Mouse (Mus musculus) c-Kit-positive CD71-positive TER-119-negative erythroid progenitor cells, embryonic 14.5 days (primary cell): ENCODE measurements around the gene Cyren.

ENCODE experiments used
- DNase-seq: peaks from one replicate; pipeline ENCODE4 v3.0.0-alpha.2; 2013; ENCODE audit warnings: low read depth

Gene Cyren

DNA sequence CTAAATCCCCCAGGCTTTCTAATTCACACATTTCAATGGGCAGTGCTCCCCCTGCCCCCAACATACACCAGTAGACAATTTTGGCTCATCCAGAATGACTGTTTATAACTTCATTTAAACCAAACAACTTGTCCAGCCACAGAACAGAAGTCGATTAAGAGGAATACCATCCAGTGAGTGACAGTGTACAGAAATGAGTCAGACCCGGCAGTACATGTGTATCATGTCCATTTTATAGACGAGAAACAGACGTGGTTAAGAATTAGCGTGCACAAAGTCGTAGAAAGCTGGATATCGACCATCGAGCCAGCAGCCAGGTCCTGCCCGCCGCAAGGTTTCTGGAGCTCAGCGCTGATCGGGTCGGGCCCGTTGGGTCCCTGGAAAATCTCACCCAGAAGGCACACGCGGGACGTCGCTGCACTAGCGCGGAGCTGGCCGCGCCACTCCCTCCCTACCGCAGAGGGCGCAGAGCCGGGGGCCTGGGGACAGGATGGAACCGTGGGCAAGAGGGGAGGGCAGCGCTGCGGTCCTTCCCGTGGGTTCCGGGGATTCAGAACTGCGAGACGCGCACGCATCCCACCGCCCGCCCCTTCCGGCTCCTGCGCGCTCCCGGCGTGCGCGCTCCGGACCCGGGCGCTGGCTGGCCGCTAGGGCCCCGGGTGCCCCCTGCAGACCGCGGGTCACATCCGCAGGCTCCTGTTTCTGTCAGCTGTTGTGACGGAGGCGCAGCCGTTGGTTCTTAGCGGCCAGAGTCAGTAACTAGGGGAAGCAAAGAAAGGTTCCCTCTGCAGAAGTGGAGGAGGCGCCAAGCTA lies at the start of gene Cyren:
Cyren (minus strand) TSS at position 552 of the 813 bp plus-strand sequence.
- DNase-seq, result peak; percentile 80

- no peak for DNase-seq
Observed at GRCm38 (mm10) chr6:34927594-34927993, 49.7 kb upstream of the Cyren start.

GRCm38 (mm10) chr6:34927156-34927555 lies 49.3 kb upstream of the Cyren start:
- DNase-seq, result peak; percentile 57

- DNase-seq, result peak; percentile 46
Observed at GRCm38 (mm10) chr6:34921941-34922340, 44.1 kb upstream of the Cyren start.

GRCm38 (mm10) chr6:34920631-34921030 lies 42.8 kb upstream of the Cyren start:
- DNase-seq, result no peak

DNA sequence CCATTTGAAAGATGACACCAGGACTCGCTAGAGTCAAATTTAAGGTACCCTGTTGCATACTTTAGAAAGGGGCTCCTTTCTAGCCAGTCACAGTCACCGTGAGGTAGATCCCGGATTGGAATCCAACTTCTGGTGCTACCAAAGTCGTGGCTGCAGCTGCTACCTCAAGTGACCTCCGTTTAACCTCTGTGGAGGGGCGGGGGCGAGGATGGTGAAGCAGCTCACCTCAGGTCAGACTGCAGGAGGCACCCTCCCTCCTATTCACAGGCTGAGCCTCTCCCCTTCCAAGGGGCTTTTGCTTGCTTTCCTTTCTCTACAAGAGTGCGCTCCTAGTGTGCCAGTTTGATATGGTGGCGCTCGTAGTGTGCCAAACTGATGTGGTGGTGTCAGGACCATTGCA lies 42.1 kb upstream of the Cyren start, which contains the start of gene Stra8:
Stra8 (plus strand) TSS at position 208 of the 400 bp plus-strand sequence.
- DNase-seq, result no peak

- DNase-seq, result no peak
Observed at GRCm38 (mm10) chr6:34919146-34919545, 41.3 kb upstream of the Cyren start.

DNA sequence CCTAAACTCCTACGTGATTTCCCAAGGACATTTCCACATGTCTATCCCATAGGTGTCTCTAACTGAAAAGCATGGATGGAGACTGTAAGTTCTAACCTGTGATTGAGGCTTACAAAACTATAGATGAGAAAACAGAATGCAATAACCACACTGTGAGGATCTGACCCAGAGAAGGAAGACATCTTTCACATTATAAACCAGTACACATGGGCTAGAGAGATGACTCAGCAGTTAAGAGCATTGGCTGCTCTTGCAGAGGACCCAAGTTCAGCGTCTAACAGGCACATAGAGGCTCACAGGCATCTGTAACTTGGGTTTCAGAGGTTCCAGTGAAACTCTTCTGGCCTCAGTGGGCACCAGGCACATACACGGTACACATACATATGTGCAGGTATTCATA lies 36.6 kb upstream of the Cyren start:
- no peak for DNase-seq

GRCm38 (mm10) chr6:34913341-34914040 lies 35.6 kb upstream of the Cyren start:
- DNase-seq, result no peak

DNA sequence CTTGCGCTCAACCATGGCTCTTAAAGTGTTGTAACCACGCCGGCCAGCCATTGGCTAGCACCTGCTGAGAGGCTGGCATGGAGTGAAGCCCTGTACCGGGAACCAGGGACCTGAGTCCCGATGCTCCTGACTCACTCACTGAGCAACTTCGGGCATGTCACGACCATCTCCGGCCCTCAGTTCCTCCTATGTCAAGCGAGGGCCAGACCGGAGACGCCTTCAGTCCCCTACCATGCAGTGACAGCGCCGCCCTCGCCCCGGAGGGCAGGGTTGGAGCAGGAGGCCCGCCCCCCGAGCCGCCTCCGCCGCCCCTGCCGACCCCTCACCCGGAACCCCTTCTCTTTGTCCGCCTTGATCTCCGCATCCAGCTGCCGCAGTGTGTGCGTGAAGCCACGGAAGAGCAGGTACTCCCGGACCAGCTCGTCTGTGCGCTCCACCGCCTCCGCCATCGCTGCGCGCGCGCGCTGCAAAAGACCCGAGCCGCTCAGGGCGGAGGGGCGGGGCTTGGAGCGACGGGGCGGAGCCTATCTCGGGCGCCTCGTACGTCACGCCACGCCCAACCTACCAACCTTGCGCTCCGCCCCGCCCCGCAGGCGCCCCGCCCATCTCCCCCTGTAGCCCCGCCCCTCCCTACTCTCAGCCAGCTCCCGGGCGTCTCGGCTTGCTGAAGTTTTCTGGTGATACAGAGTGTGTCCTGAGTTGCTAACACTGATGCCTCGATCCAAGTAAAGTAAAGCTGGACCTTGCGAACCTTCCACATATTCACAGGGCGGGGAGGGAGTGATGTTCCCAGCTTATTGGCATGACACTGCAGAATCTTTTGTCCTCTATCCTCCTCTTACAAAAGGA lies 32.7 kb upstream of the Cyren start, which contains the start of gene Wdr91:
Wdr91 (minus strand) TSS at position 506 of the 849 bp plus-strand sequence.
- peak; percentile 80 for DNase-seq

- no peak for DNase-seq
Observed at GRCm38 (mm10) chr6:34909631-34910345, 31.9 kb upstream of the Cyren start.

- no peak for DNase-seq
Observed at GRCm38 (mm10) chr6:34907696-34908260, 29.9 kb upstream of the Cyren start.

DNA sequence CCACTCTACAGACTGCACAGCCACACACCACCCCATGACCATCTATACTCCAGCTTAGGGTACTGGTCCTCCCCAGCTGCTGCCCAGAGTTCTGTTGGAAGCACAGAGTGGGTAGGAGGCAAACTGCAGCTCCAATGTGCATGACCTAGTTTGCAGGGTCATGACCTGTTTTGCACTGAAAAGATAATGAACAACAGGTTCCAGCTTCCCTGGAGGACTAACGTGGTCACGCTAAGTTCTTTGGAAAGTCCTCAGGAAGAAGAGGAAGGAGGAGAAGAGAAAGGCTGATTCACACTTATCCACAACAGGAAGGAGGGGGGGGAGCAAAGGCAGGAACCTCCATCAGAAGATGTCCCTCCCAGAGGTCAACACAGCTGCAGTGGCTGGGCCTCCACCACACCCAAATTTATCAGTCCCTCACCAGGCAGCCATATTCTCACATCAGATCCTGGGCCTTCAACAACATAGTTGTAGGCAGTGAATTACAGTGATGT lies 29.3 kb upstream of the Cyren start:
- DNase-seq, result peak; percentile 48

GRCm38 (mm10) chr6:34906661-34907060 lies 28.8 kb upstream of the Cyren start:
- no peak for DNase-seq

- no peak for DNase-seq
Observed at GRCm38 (mm10) chr6:34906125-34906524, 28.3 kb upstream of the Cyren start.

GRCm38 (mm10) chr6:34904361-34904760 lies 26.5 kb upstream of the Cyren start:
- no peak for DNase-seq

DNA sequence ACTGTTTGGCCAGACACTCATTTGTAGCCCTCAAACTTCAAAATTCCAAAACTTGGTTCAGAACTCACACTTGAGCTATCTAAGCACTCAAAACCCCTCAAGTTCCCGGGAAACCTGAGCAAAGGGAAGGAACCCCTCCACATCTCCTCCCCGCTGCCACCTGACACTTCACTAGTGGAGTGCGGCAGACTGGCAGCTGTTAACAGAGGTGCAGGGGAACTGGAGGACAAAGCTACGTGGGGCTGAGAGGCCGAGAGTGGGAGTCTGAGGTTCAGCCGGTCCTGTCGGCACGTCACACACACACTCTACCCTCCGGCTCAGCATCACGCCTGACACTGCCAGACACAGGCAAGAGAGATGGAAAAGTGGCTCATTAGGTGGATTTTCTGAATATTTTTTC lies 26.0 kb upstream of the Cyren start:
- no peak for DNase-seq

DNA sequence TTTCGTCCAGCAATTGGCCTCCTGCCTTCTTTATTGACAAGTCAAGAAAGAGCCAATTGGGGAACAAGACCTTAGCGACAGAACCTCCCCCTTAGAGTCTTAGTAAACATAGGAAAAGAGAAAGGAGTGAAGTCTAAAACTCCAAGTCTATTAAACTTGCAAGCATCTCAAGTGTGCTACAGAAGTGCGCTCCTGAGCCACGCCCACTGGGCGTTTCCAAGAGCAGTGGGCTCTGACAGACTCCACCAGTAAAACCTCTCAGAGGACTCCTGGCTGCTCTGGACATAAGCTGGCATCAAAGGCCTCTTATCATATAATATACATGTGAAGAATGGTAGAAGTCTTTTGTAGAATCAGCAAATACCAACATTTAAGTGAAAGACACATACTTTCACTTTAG lies 25.6 kb upstream of the Cyren start:
- DNase-seq, result no peak

DNA sequence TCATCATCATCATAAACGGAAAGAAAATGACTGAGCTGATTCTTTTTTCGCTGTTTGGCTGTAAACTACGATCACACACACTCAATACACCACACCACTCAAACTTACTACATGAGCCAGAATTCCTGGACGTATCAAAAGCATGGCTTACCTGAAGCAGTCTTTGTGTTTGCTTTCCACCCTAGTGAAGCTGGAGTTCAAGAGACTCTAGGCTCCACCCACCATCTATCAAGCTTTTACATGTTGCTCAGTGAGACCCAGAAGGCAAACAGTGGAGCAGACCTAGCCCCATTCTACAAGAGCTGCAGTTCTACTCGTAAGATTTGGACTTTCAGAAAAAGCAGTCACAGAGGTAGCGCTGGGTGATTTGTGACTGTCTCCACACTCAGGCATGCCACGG lies 24.7 kb upstream of the Cyren start:
- no peak for DNase-seq

DNA sequence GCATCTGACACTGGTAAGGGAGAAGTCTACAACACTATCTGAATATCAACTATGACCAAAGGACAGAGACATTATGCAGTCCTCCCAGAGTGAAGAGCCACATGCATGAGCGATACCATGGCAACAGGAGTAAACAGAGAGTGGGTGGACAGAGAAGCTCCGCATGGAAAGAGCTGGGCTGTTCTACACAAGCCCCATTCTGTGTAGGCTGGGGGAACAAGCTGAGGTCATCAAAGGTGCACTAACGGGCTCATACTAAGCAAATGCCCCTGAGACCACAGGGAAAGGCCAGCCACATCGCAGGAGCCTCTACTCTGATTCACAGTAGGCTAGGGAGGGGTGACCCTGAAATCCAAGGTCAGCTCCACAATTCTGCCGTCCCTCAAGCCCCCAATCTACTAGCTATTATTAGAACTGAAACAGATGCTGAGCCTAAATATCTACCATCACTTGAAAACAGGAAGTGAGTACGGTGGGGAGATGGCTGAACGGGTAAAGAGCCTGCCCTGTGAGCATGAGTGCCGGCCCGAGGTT lies 24.1 kb upstream of the Cyren start:
- no peak for DNase-seq

DNA sequence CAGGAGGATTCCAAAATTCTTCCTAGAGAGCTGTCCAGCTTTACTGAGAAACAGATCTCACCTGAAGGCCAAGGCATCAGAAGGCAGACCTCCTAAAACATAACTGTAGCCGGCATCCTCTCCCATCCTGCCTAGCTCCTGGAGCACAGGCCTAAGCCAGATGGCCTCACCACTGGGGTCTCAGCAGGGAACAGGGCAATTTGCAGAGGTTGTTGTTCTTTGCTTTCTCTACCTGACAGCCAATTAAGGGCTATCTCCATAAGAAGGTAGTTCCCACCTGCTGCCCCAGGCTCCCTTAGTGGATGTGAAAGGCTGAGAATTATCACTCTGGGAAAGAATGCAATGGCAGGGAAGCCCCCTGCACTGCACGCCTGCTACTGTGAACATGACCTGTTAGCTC lies 23.1 kb upstream of the Cyren start:
- DNase-seq, result no peak
